Mouse (Mus musculus) stomach, postnatal 0 days (tissue): ENCODE measurements around the gene Magi2. TPM values are rescaled to one million over a fixed set of nuclear protein-coding genes. Genes with fewer than 3 reads are reported as not detected.

Source experiments
- ATAC-seq: fragments of 200-750 bp; cut with Nextera tagmentation; 2 replicates; pipeline ENCODE4 v1.8.0; 2017; ENCODE audit not compliant: low FRiP score, low TSS enrichment
- DNase-seq: peaks from one replicate; pipeline ENCODE4 v3.0.0-alpha.2; 2016; ENCODE audit warnings: low spot score
- H3K27ac ChIP-seq: fragments of 300-500 bp; sonication (generic); replicated peaks from 2 replicates; pipeline ENCODE4 v1.5.1; 2014; ENCODE audit warnings: mild to moderate bottlenecking, control low read depth
- H3K27me3 ChIP-seq: fragments of 300-500 bp; sonication (generic); 2 replicates; pipeline ENCODE4 v1.6.1; 2014; ENCODE audit warnings: low read length; ENCODE audit not compliant: control insufficient read depth, insufficient read depth
- H3K36me3 ChIP-seq: fragments of 300-500 bp; sonication (generic); 2 replicates; pipeline ENCODE4 v1.6.1; 2014; ENCODE audit warnings: low read length, mixed read lengths; ENCODE audit not compliant: control insufficient read depth, insufficient read depth
- H3K4me1 ChIP-seq: fragments of 300-500 bp; sonication (generic); replicated peaks from 2 replicates; pipeline ENCODE4 v1.6.1; 2014; ENCODE audit warnings: antibody characterized with exemption; ENCODE audit not compliant: control insufficient read depth, insufficient read depth
- H3K4me2 ChIP-seq: fragments of 300-500 bp; sonication (generic); replicated peaks from 2 replicates; pipeline ENCODE4 v1.6.1; 2014; ENCODE audit warnings: low read depth, mild to moderate bottlenecking, control low read depth, moderate library complexity
- H3K4me3 ChIP-seq: fragments of 300-500 bp; sonication (generic); 2 replicates; pipeline ENCODE4 v1.5.1; 2014; ENCODE audit warnings: low read depth, low read length, control low read depth
- H3K9ac ChIP-seq: fragments of 300-500 bp; sonication (generic); 2 replicates; pipeline ENCODE4 v1.6.1; 2014; ENCODE audit warnings: mild to moderate bottlenecking, low read length, control low read depth, mixed read lengths
- H3K9me3 ChIP-seq: fragments of 300-500 bp; sonication (generic); 2 replicates; pipeline ENCODE4 v1.6.1; 2016; ENCODE audit warnings: low read length; ENCODE audit not compliant: control insufficient read depth
- CTCF ChIP-seq: IDR thresholded peaks from 2 replicates; pipeline ENCODE4 v1.5.1; 2016; ENCODE audit warnings: antibody characterized with exemption, low read depth, mild to moderate bottlenecking, moderate library complexity
- EP300 ChIP-seq: optimal IDR thresholded peaks from 2 replicates; pipeline ENCODE3; 2016; ENCODE audit warnings: antibody characterized with exemption
- WGBS: fragments of 180-500 bp; shearing (Covaris S2); extraction: QIAGEN DNeasy Blood & Tissue Kit; methylation state at CpG from one replicate; pipeline ENCODE4 v1.1.7; 2014; 5-methylcytosine and 5-hydroxymethylcytosine counted together
- polyA plus RNA-seq: library from polyadenylated mRNA; unstranded; fragments of >200 nt; fragmentation: Nextera tagmentation; extraction: Ambion mirVana; gene quantifications from 2 replicates; pipeline ENCODE4 v1.2.1, GENCODE M21; 2015

Magi2 gene
- polyA plus RNA-seq, 1 experiment from 2014 or later: 1.9 TPM

GRCm38 (mm10) chr5:20006616-20007015 is 779.8 kb downstream of the Magi2 start:
- DNase-seq (no peak), ATAC-seq (no peak)
- no peak overlapping the region for H3K4me2 ChIP-seq
- 65% methylated on average over 2 of the region's 2 CpGs for WGBS
- H3K4me3 ChIP-seq: no peak overlapping the region
- H3K36me3 ChIP-seq: no peaks in the 10 kb centered on the region
- H3K27ac ChIP-seq: no peak overlapping the region
- no peaks in the 10 kb centered on the region for H3K9me3 ChIP-seq
- no peaks in the 10 kb centered on the region for H3K27me3 ChIP-seq
- no peak overlapping the region for H3K9ac ChIP-seq
- TF ChIP-seq EP300 (no peak), CTCF (no peak)
- H3K4me1 ChIP-seq: no peaks in the 10 kb centered on the region

GRCm38 (mm10) chr5:20007246-20007645 is 780.4 kb downstream of the Magi2 start:
- Histone ChIP-seq H3K4me2 (no peak overlapping the region), H3K4me1 (no peaks in the 10 kb centered on the region), H3K27me3 (no peaks in the 10 kb centered on the region), H3K4me3 (no peak overlapping the region), H3K9me3 (no peaks in the 10 kb centered on the region), H3K9ac (no peak overlapping the region), H3K36me3 (no peaks in the 10 kb centered on the region), H3K27ac (no peak overlapping the region)
- TF ChIP-seq EP300: no peak
- TF ChIP-seq CTCF: no peak
- DNase-seq: no peak
- 85% methylated on average over 8 of the region's 8 CpGs for WGBS
- no peak for ATAC-seq

- TF ChIP-seq EP300: no peak
- Histone ChIP-seq H3K4me3 (no peak overlapping the region), H3K36me3 (no peaks in the 10 kb centered on the region), H3K27me3 (no peaks in the 10 kb centered on the region), H3K4me2 (no peak overlapping the region), H3K4me1 (no peaks in the 10 kb centered on the region), H3K9me3 (no peaks in the 10 kb centered on the region), H3K27ac (no peak overlapping the region), H3K9ac (no peak overlapping the region)
- WGBS: 70% methylated on average over 7 of the region's 7 CpGs
- no peak for ATAC-seq
- DNase-seq: no peak
Observed at GRCm38 (mm10) chr5:20010210-20010609, 783.4 kb downstream of the Magi2 start.

- Histone ChIP-seq H3K9me3 (no peaks in the 10 kb centered on the region), H3K4me1 (no peaks in the 10 kb centered on the region), H3K9ac (no peak overlapping the region), H3K27me3 (no peaks in the 10 kb centered on the region), H3K4me3 (no peak overlapping the region), H3K4me2 (no peak overlapping the region), H3K36me3 (no peaks in the 10 kb centered on the region), H3K27ac (no peak overlapping the region)
- ATAC-seq (no peak), DNase-seq (no peak)
- 78% methylated on average over 3 of the region's 3 CpGs for WGBS
- 0 out of 2 replicates have a peak, but pooled peaks have one; percentile 11 for TF ChIP-seq CTCF
- no peak for TF ChIP-seq EP300
Observed at GRCm38 (mm10) chr5:20018063-20018462, 791.2 kb downstream of the Magi2 start.

GRCm38 (mm10) chr5:20046649-20047048 is 819.8 kb downstream of the Magi2 start:
- H3K4me1 ChIP-seq: no peaks in the 10 kb centered on the region
- no peaks in the 10 kb centered on the region for H3K27me3 ChIP-seq
- no peak overlapping the region for H3K9ac ChIP-seq
- H3K36me3 ChIP-seq: no peaks in the 10 kb centered on the region
- H3K27ac ChIP-seq: no peak overlapping the region
- DNase-seq (no peak), ATAC-seq (no peak)
- H3K4me2 ChIP-seq: no peak overlapping the region
- H3K4me3 ChIP-seq: no peak overlapping the region
- H3K9me3 ChIP-seq: no peaks in the 10 kb centered on the region
- 55% methylated on average over 3 of the region's 3 CpGs for WGBS
- TF ChIP-seq EP300 (no peak), CTCF (no peak)

- no peaks in the 10 kb centered on the region for H3K27me3 ChIP-seq
- ATAC-seq: no peak
- no peaks in the 10 kb centered on the region for H3K4me1 ChIP-seq
- H3K9ac ChIP-seq: no peak overlapping the region
- no peak overlapping the region for H3K4me2 ChIP-seq
- no peak overlapping the region for H3K4me3 ChIP-seq
- TF ChIP-seq EP300 (no peak), CTCF (no peak)
- H3K27ac ChIP-seq: no peak overlapping the region
- no peak for DNase-seq
- 89% methylated on average over 2 of the region's 2 CpGs for WGBS
- no peaks in the 10 kb centered on the region for H3K9me3 ChIP-seq
- H3K36me3 ChIP-seq: no peaks in the 10 kb centered on the region
Observed at GRCm38 (mm10) chr5:20048386-20048785, 821.5 kb downstream of the Magi2 start.
